9 mouse cellular contexts compared by ENCODE assay signal in the genomic region with DNA sequence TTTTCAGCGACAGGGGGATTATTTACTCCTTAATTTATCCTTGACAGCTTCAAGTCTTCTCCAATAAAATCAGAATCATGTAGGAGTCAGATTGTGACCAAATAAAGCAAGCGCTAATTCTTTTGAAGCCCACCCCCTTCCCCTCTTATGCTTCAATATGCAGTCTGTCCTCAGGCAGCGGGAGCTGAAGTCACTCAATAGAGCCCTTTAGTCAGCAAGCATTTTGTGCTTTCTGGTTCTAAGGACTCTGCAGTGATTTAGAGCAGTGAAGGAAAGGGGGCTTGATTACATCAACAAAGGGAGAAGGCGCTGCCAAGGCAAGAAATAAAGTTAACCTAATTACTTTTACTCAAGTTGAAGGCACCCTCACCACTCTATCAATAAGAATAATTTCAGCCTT.
A peak's percentile ranks its signal among the peaks of the same experiment; 100 is the strongest.
DNase-seq lines count a peak whose midpoint lies in the region; ATAC-seq lines count a peak whose summit lies in the region.
"Had no signal": no experiment of that assay in that cellular context is flagged by ENCODE, and none has a peak within 500 bp of the region (broad histone marks: within the 10 kb centered on the region; RNA-seq: fewer than 3 reads in every experiment).

No protein-coding gene starts in this region.

- H3K4me3 ChIP-seq in lung, embryonic 16.5 days (ENCODE audit: low read length) = 0 out of 2 replicates have a peak overlapping the region, but pooled peaks have one; percentile 23
- H3K4me3 ChIP-seq in limb, embryonic 15.5 days = peak overlapping the region; percentile 35; the same call in 1 of the 2 replicates
- H3K4me3 ChIP-seq in stomach, embryonic 16.5 days (replicated peaks; ENCODE audit: low read length) = peak overlapping the region; percentile 43
- H3K4me3 ChIP-seq: myocyte had no signal

- H3K27me3 ChIP-seq in lung, embryonic 16.5 days (ENCODE audit: control insufficient read depth, insufficient read depth, low read depth, low read length) = peaks cover 3% of the 10 kb centered on the region; the same call in 1 of the 2 replicates
- no peaks in the 10 kb centered on the region for H3K27me3 ChIP-seq in limb, embryonic 15.5 days
- no peaks in the 10 kb centered on the region for H3K27me3 ChIP-seq in stomach, embryonic 16.5 days (ENCODE audit: control insufficient read depth, insufficient read depth, low read length)

- H3K27ac ChIP-seq in lung, embryonic 16.5 days (ENCODE audit: low read length) = no peak overlapping the region
- no peak overlapping the region for H3K27ac ChIP-seq in limb, embryonic 15.5 days
- H3K27ac ChIP-seq in stomach, embryonic 16.5 days (ENCODE audit: low read length) = no peak overlapping the region

- H3K9ac ChIP-seq in lung, embryonic 16.5 days (ENCODE audit: low read length) = no peak overlapping the region
- H3K9ac ChIP-seq in limb, embryonic 15.5 days = no peak overlapping the region
- H3K9ac ChIP-seq in stomach, embryonic 16.5 days (ENCODE audit: low read length) = no peak overlapping the region; the same call in 1 of the 2 replicates

- intact Hi-C loops in left cerebral cortex, postnatal 36 days (cut with DNase I) = loop anchor here (5.0 kb wide), 2 partner anchors 582 to 1582 kb away; no protein-coding TSS in a partner anchor

- H3K4me1 ChIP-seq in lung, embryonic 16.5 days (replicated peaks; ENCODE audit: control insufficient read depth, insufficient read depth, low read length) = 0 out of 2 replicates have a peak, but pooled peaks cover 3% of the 10 kb centered on the region
- H3K4me1 ChIP-seq in limb, embryonic 15.5 days = 0 out of 2 replicates have a peak, but pooled peaks cover 2% of the 10 kb centered on the region
- 0 out of 2 replicates have a peak, but pooled peaks cover 5% of the 10 kb centered on the region for H3K4me1 ChIP-seq in stomach, embryonic 16.5 days (ENCODE audit: control insufficient read depth, insufficient read depth, low read length)

- peak; percentile 8; the same call in 1 of the 2 replicates for ATAC-seq in cerebellum, adult (ENCODE audit: insufficient number of reproducible peaks, low FRiP score, low TSS enrichment)
- ATAC-seq in lung, embryonic 16.5 days (ENCODE audit: low read depth) = no peak
- no peak for ATAC-seq in limb, embryonic 15.5 days (ENCODE audit: insufficient number of reproducible peaks, low FRiP score, low TSS enrichment, low read depth)
- no peak for ATAC-seq in stomach, embryonic 16.5 days (ENCODE audit: insufficient read depth, low FRiP score)

- H3K9me3 ChIP-seq in lung, embryonic 16.5 days (ENCODE audit: control insufficient read depth, low read length) = no peaks in the 10 kb centered on the region
- no peaks in the 10 kb centered on the region for H3K9me3 ChIP-seq in limb, embryonic 15.5 days
- H3K9me3 ChIP-seq in stomach, embryonic 16.5 days (replicated peaks; ENCODE audit: control insufficient read depth, low read length) = no peaks in the 10 kb centered on the region

- DNase-seq in cerebellum, postnatal 4 days (ENCODE audit: low spot score in 2 of 2) = no peak
- no peak for DNase-seq in lung, postnatal 36 days
- no peak for DNase-seq in left cerebral cortex, postnatal 36 days (ENCODE audit: low spot score in 2 of 2)
- no peak for DNase-seq in natural killer cell, adult 2 months (ENCODE audit: low spot score in 2 of 2)

- no peaks in the 10 kb centered on the region for H3K36me3 ChIP-seq in lung, embryonic 16.5 days (ENCODE audit: control insufficient read depth, insufficient read depth, low read length)
- no peaks in the 10 kb centered on the region for H3K36me3 ChIP-seq in limb, embryonic 15.5 days
- no peaks in the 10 kb centered on the region for H3K36me3 ChIP-seq in stomach, embryonic 16.5 days (ENCODE audit: control insufficient read depth, insufficient read depth, low read length)

- H3K4me2 ChIP-seq in lung, embryonic 16.5 days (ENCODE audit: low read depth, low read length) = peak overlapping the region; percentile 49; the same call in 1 of the 2 replicates
- peak overlapping the region; percentile 50 for H3K4me2 ChIP-seq in limb, embryonic 15.5 days
- H3K4me2 ChIP-seq in stomach, embryonic 16.5 days (ENCODE audit: low read depth, low read length) = peak overlapping the region; percentile 62

- 50% methylated on average over 4 of the region's 4 CpGs for WGBS in lung, embryonic 16.5 days
- WGBS in limb, embryonic 15.5 days = 38% methylated on average over 4 of the region's 4 CpGs
- 39% methylated on average over 4 of the region's 4 CpGs for WGBS in stomach, embryonic 16.5 days
